Mouse (Mus musculus) forebrain, embryonic 11.5 days (tissue): ENCODE data around the gene Ezr. TPM values are rescaled to one million over a fixed set of nuclear protein-coding genes. Genes with fewer than 3 reads are reported as not detected.

Source experiments
- ATAC-seq: fragments of 200-750 bp; cut with Nextera tagmentation; replicated peaks from 2 replicates; pipeline ENCODE4 v1.8.0; 2017; ENCODE audit warnings: moderate TSS enrichment; ENCODE audit not compliant: low FRiP score
- DNase-seq: peaks from one replicate; pipeline ENCODE4 v3.0.0-alpha.2; 2017; ENCODE audit warnings: low spot score
- H3K27ac ChIP-seq: fragments of 300-500 bp; sonication (generic); 2 replicates; pipeline ENCODE4 v1.5.1; 2014; ENCODE audit warnings: low read depth, low read length
- H3K27me3 ChIP-seq: fragments of 300-500 bp; sonication (generic); 2 replicates; pipeline ENCODE4 v1.6.1; 2014; ENCODE audit warnings: mild to moderate bottlenecking, low read length, mixed read lengths; ENCODE audit not compliant: control insufficient read depth, insufficient read depth
- H3K36me3 ChIP-seq: fragments of 300-500 bp; sonication (generic); 2 replicates; pipeline ENCODE4 v1.6.1; 2014; ENCODE audit warnings: mild to moderate bottlenecking, low read length, moderate library complexity, mixed read lengths; ENCODE audit not compliant: control insufficient read depth, insufficient read depth
- H3K4me1 ChIP-seq: fragments of 300-500 bp; sonication (generic); replicated peaks from 2 replicates; pipeline ENCODE4 v1.6.1; 2014; ENCODE audit warnings: low read length, mixed read lengths; ENCODE audit not compliant: control insufficient read depth, insufficient read depth
- H3K4me2 ChIP-seq: fragments of 300-500 bp; sonication (generic); 2 replicates; pipeline ENCODE4 v1.6.1; 2014; ENCODE audit warnings: low read depth, mild to moderate bottlenecking, low read length, moderate library complexity, mixed read lengths; ENCODE audit not compliant: severe bottlenecking
- H3K4me3 ChIP-seq: fragments of 300-500 bp; sonication (generic); 2 replicates; pipeline ENCODE4 v1.5.1; 2014; ENCODE audit warnings: low read depth, low read length
- H3K9ac ChIP-seq: fragments of 300-500 bp; sonication (generic); 2 replicates; pipeline ENCODE4 v1.6.1; 2014; ENCODE audit warnings: low read length
- H3K9me3 ChIP-seq: fragments of 300-500 bp; sonication (generic); 2 replicates; pipeline ENCODE4 v1.6.1; 2016; ENCODE audit warnings: low read length, mixed read lengths; ENCODE audit not compliant: control insufficient read depth
- WGBS: fragments of 180-500 bp; shearing (Covaris S2); extraction: QIAGEN DNeasy Blood & Tissue Kit; methylation state at CpG from one replicate; pipeline ENCODE4 v1.1.7; 2014; 5-methylcytosine and 5-hydroxymethylcytosine counted together
- polyA plus RNA-seq: library from polyadenylated mRNA; unstranded; fragments of >200 nt; fragmentation: Nextera tagmentation; extraction: Ambion mirVana; gene quantifications from 2 replicates; pipeline ENCODE4 v1.2.1, GENCODE M21; 2014

The Ezr gene
- polyA plus RNA-seq: 122 and 135 TPM in 2 replicates

- peak within 1 kb of the TSS; percentile 64 for H3K4me3 ChIP-seq
- peak within 1 kb of the TSS; percentile 48 for H3K27ac ChIP-seq
- H3K27me3 ChIP-seq: peaks cover 2% of the 10 kb centered on the region; the same call in 1 of the 2 replicates
- H3K9ac ChIP-seq: peak within 1 kb of the TSS; percentile 88
- peaks cover 15% of the 10 kb centered on the region for H3K4me1 ChIP-seq
- WGBS: 0% methylated on average over 52 of the region's 52 CpGs
- H3K9me3 ChIP-seq: no peaks in the 10 kb centered on the region
- DNase-seq (peak; percentile 92), ATAC-seq (peak; percentile 77)
- H3K4me2 ChIP-seq: peak within 1 kb of the TSS; percentile 78
- no peaks in the 10 kb centered on the region for H3K36me3 ChIP-seq
These were observed at the start of gene Ezr for GRCm38 (mm10) chr17:6782611-6783005. TSS of gene Ezr (minus strand) at chr17:6782784.

- H3K36me3 ChIP-seq: no peaks in the 10 kb centered on the region
- H3K4me2 ChIP-seq: no peak overlapping the region
- H3K4me3 ChIP-seq: no peak overlapping the region
- ATAC-seq: no peak
- no peak overlapping the region for H3K27ac ChIP-seq
- H3K9me3 ChIP-seq: no peaks in the 10 kb centered on the region
- H3K27me3 ChIP-seq: no peaks in the 10 kb centered on the region
- H3K9ac ChIP-seq: no peak overlapping the region
- WGBS: 68% methylated on average over 1 of the region's 1 CpGs
- no peak for DNase-seq
- H3K4me1 ChIP-seq: no peaks in the 10 kb centered on the region
These were observed 47.5 kb upstream of the Ezr start for GRCm38 (mm10) chr17:6830004-6830592.

- H3K4me2 ChIP-seq: peak overlapping the region; percentile 76
- ATAC-seq: no peak
These were observed 46.1 kb upstream of the Ezr start for GRCm38 (mm10) chr17:6828531-6829150.

GRCm38 (mm10) chr17:6827740-6828461 lies 45.3 kb upstream of the Ezr start:
- Histone ChIP-seq H3K4me1 (no peaks in the 10 kb centered on the region), H3K4me2 (peak overlapping the region; percentile 76)
- peak; percentile 99 for DNase-seq

More at GRCm38 (mm10) chr17:6828531-6829150, 46.1 kb upstream of the Ezr start:
- no peak for DNase-seq
- Histone ChIP-seq H3K27ac (peak overlapping the region; percentile 65), H3K4me3 (peak overlapping the region; percentile 51), H3K9ac (peak overlapping the region; percentile 76), H3K9me3 (no peaks in the 10 kb centered on the region), H3K4me1 (no peaks in the 10 kb centered on the region), H3K36me3 (no peaks in the 10 kb centered on the region), H3K27me3 (no peaks in the 10 kb centered on the region)
- 78% methylated on average over 7 of the region's 7 CpGs for WGBS

GRCm38 (mm10) chr17:6827159-6827733 lies 44.7 kb upstream of the Ezr start:
- peak overlapping the region; percentile 76 for H3K4me2 ChIP-seq
- 48% methylated on average over 10 of the region's 10 CpGs for WGBS
- ATAC-seq (peak; percentile 10; the same call in 1 of the 2 replicates), DNase-seq (no peak)
- H3K27me3 ChIP-seq: no peaks in the 10 kb centered on the region
- H3K9ac ChIP-seq: peak overlapping the region; percentile 76
- H3K4me1 ChIP-seq: no peaks in the 10 kb centered on the region
- H3K27ac ChIP-seq: peak overlapping the region; percentile 65
- peak overlapping the region; percentile 51 for H3K4me3 ChIP-seq
- H3K36me3 ChIP-seq: no peaks in the 10 kb centered on the region
- no peaks in the 10 kb centered on the region for H3K9me3 ChIP-seq

More at GRCm38 (mm10) chr17:6827740-6828461, 45.3 kb upstream of the Ezr start:
- Histone ChIP-seq H3K9me3 (no peaks in the 10 kb centered on the region), H3K36me3 (no peaks in the 10 kb centered on the region), H3K9ac (peak overlapping the region; percentile 76), H3K4me3 (peak overlapping the region; percentile 51), H3K27ac (peak overlapping the region; percentile 65), H3K27me3 (no peaks in the 10 kb centered on the region)
- ATAC-seq: peak; percentile 97
- 2% methylated on average over 64 of the region's 64 CpGs for WGBS

- Histone ChIP-seq H3K4me1 (0 out of 2 replicates have a peak, but pooled peaks cover 3% of the 10 kb centered on the region), H3K36me3 (no peaks in the 10 kb centered on the region), H3K27me3 (no peaks in the 10 kb centered on the region), H3K9me3 (no peaks in the 10 kb centered on the region), H3K27ac (no peak overlapping the region), H3K4me2 (no peak overlapping the region), H3K4me3 (no peak overlapping the region), H3K9ac (no peak overlapping the region)
- ATAC-seq (no peak), DNase-seq (no peak)
- 81% methylated on average over 5 of the region's 5 CpGs for WGBS
These were observed 34.2 kb upstream of the Ezr start for GRCm38 (mm10) chr17:6816796-6817195.

GRCm38 (mm10) chr17:6816151-6816550 lies 33.6 kb upstream of the Ezr start:
- Histone ChIP-seq H3K27me3 (no peaks in the 10 kb centered on the region), H3K9ac (no peak overlapping the region)
- 77% methylated on average over 1 of the region's 1 CpGs for WGBS

GRCm38 (mm10) chr17:6814656-6815055 lies 32.1 kb upstream of the Ezr start:
- ATAC-seq (no peak), DNase-seq (no peak)
- Histone ChIP-seq H3K4me1 (0 out of 2 replicates have a peak, but pooled peaks cover 3% of the 10 kb centered on the region), H3K27ac (no peak overlapping the region), H3K4me2 (no peak overlapping the region), H3K36me3 (no peaks in the 10 kb centered on the region), H3K27me3 (no peaks in the 10 kb centered on the region), H3K4me3 (no peak overlapping the region), H3K9me3 (no peaks in the 10 kb centered on the region), H3K9ac (no peak overlapping the region)
- 67% methylated on average over 4 of the region's 4 CpGs for WGBS

More at GRCm38 (mm10) chr17:6816151-6816550, 33.6 kb upstream of the Ezr start:
- ATAC-seq (no peak), DNase-seq (no peak)
- no peak overlapping the region for H3K27ac ChIP-seq
- 0 out of 2 replicates have a peak, but pooled peaks cover 3% of the 10 kb centered on the region for H3K4me1 ChIP-seq
- H3K4me3 ChIP-seq: no peak overlapping the region
- no peaks in the 10 kb centered on the region for H3K9me3 ChIP-seq
- H3K36me3 ChIP-seq: no peaks in the 10 kb centered on the region
- H3K4me2 ChIP-seq: no peak overlapping the region
